Mouse (Mus musculus) midbrain, embryonic 10.5 days (tissue): ENCODE data around the gene Pitpnm1. TPM values are rescaled to one million over a fixed set of nuclear protein-coding genes. Genes with fewer than 3 reads are reported as not detected.

Source experiments
- DNase-seq: peaks from one replicate; pipeline ENCODE4 v3.0.0-alpha.2; 2017; ENCODE audit warnings: low spot score
- H3K27ac ChIP-seq: fragments of 300-500 bp; sonication (generic); replicated peaks from 2 replicates; pipeline ENCODE4 v1.5.1; 2016; ENCODE audit warnings: mild to moderate bottlenecking
- H3K27me3 ChIP-seq: fragments of 300-500 bp; sonication (generic); 2 replicates; pipeline ENCODE4 v1.6.1; 2016; ENCODE audit warnings: low read depth, mild to moderate bottlenecking; ENCODE audit not compliant: poor library complexity, severe bottlenecking
- H3K36me3 ChIP-seq: fragments of 300-500 bp; sonication (generic); 2 replicates; pipeline ENCODE4 v1.6.1; 2016; ENCODE audit warnings: mild to moderate bottlenecking, moderate library complexity
- H3K4me1 ChIP-seq: fragments of 300-500 bp; sonication (generic); 2 replicates; pipeline ENCODE4 v1.6.1; 2016
- H3K4me3 ChIP-seq: fragments of 300-500 bp; sonication (generic); 2 replicates; pipeline ENCODE4 v1.5.1; 2016; ENCODE audit warnings: mild to moderate bottlenecking, moderate library complexity
- H3K9me3 ChIP-seq: fragments of 300-500 bp; sonication (generic); replicated peaks from 2 replicates; pipeline ENCODE4 v1.6.1; 2016; ENCODE audit warnings: mild to moderate bottlenecking
- WGBS: fragments of 180-500 bp; shearing (Covaris S2); methylation state at CpG from one replicate; pipeline ENCODE4 v1.1.7; 2016; 5-methylcytosine and 5-hydroxymethylcytosine counted together
- polyA plus RNA-seq: library from polyadenylated mRNA; unstranded; fragments of >200 nt; fragmentation: Nextera tagmentation; extraction: Ambion mirVana; gene quantifications from 2 replicates; pipeline ENCODE4 v1.2.1, GENCODE M21; 2016

Pitpnm1 gene
- polyA plus RNA-seq, 1 experiment from 2014 or later, result 12.8 TPM

DNA sequence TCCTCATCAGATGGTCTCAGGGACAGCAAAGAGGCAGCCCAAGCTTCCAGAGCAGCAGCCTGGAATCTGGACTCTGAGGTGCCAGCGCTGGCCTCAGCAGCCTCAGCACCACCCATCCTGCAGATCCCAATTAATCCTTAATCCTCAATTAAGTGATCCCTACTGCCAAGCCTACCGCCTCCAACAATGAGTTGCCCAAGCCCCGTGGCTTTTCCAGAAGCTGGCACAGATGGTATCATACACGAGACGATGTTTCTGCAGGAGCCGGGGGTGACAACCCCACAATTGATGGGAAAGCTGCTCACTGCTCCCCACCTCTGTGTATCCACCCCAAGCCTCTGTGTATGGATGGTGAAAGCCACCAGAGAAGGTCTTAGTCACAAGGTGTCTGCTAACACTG lies 10.7 kb upstream of the Pitpnm1 start:
- Histone ChIP-seq H3K27me3 (no peaks in the 10 kb centered on the region), H3K4me3 (no peak overlapping the region), H3K4me1 (no peaks in the 10 kb centered on the region; the same call in 1 of the 2 replicates), H3K9me3 (no peaks in the 10 kb centered on the region), H3K36me3 (no peaks in the 10 kb centered on the region), H3K27ac (no peak overlapping the region)
- no peak for DNase-seq
- 73% methylated on average over 6 of the region's 6 CpGs for WGBS

DNA sequence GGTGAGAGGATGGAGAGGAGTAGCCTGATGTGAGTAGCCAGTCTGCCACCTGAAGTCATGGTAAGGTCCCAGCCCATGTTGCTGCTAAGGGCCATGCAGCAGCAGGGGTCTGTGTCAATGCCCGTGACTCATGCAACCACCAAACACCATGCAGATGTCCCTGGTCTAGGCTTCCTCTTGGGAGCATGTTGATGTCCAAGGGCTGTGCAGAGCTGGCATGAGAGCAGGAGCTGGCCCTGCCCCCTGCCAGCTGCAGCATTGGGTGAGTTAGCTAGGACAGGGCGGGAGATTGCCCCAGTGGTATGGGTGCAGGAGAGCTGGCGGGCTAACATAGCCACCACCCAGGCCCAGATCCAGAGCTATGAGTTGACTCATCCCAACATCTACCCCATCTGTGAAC lies 9.4 kb upstream of the Pitpnm1 start:
- Histone ChIP-seq H3K27me3 (no peaks in the 10 kb centered on the region), H3K27ac (no peak overlapping the region), H3K36me3 (no peaks in the 10 kb centered on the region), H3K4me1 (no peaks in the 10 kb centered on the region), H3K9me3 (no peaks in the 10 kb centered on the region), H3K4me3 (no peak overlapping the region)
- no peak for DNase-seq
- WGBS, result 87% methylated on average over 3 of the region's 3 CpGs

DNA sequence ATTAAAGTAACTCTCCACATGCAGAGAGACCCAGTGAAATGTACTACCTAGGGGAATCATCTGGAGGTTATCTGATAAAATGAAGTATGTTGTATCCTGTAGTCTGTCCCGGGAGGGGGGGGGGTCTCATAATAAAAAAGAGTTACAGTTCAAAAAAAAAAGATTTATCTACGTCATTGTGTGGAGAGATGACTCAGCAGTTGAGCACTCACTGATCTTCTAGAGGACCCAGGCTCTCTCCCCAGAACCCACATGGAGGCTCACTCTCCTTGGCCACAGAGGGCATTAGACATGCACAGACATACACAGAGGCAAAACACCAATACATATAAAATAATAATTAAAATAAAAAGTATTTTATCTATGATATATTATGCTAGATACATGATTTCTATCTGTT lies 8.4 kb upstream of the Pitpnm1 start:
- WGBS, result 69% methylated on average over 2 of the region's 2 CpGs
- no peak overlapping the region for H3K4me3 ChIP-seq

DNA sequence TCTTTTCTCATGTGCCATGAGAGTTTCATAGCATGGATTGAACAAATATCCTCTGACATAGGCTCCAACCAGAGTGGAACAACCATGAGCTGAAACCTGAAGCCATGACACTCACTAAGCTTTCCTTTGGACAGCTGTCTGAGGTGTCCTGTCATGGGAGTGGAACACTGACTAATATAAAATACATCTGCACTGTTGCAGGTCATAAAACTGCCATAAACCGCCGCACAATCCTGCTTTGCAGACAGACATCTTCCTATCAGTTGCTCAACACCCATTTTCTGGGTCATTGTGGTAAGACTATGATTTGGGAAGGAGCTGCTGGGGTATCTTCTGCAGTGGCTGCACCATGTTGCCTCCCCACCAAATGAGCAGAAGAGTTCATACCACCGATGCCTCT lies 7.0 kb upstream of the Pitpnm1 start:
- 94% methylated on average over 3 of the region's 3 CpGs for whole genome bisulfite sequencing
- Histone ChIP-seq H3K4me1 (peaks cover 17% of the 10 kb centered on the region), H3K27ac (no peak overlapping the region), H3K27me3 (no peaks in the 10 kb centered on the region), H3K36me3 (no peaks in the 10 kb centered on the region), H3K9me3 (no peaks in the 10 kb centered on the region), H3K4me3 (no peak overlapping the region)
- DNase-seq, result no peak

More for the DNA sequence above, 8.4 kb upstream of the Pitpnm1 start:
- H3K27ac ChIP-seq, result no peak overlapping the region
- no peaks in the 10 kb centered on the region for H3K36me3 ChIP-seq
- DNase-seq, result no peak
- no peaks in the 10 kb centered on the region for H3K27me3 ChIP-seq
- peaks cover 6% of the 10 kb centered on the region for H3K4me1 ChIP-seq
- no peaks in the 10 kb centered on the region for H3K9me3 ChIP-seq

DNA sequence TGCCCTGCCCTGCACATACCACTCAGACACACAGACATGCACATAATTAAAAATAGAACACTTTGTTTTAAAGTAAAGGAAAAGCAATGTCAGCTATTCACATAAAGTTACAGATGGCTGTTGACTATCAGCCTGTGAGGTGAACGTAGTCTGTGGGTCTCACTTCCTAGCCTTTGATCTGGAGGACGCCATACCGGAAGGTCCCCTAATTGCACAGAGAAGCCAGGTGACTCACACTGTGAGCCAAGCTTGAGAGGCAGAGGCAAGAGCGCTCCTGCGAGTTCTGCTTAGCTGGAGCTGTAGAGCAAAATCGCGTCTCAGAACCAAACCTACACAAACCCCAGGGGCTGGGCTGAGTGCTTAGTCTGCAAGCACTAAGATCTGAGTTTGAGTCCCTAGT lies 6.0 kb upstream of the Pitpnm1 start:
- Histone ChIP-seq H3K36me3 (no peaks in the 10 kb centered on the region), H3K27ac (no peak overlapping the region), H3K4me3 (no peak overlapping the region), H3K4me1 (peaks cover 27% of the 10 kb centered on the region), H3K9me3 (no peaks in the 10 kb centered on the region), H3K27me3 (no peaks in the 10 kb centered on the region)
- DNase-seq, result no peak
- 80% methylated on average over 7 of the region's 7 CpGs for WGBS

DNA sequence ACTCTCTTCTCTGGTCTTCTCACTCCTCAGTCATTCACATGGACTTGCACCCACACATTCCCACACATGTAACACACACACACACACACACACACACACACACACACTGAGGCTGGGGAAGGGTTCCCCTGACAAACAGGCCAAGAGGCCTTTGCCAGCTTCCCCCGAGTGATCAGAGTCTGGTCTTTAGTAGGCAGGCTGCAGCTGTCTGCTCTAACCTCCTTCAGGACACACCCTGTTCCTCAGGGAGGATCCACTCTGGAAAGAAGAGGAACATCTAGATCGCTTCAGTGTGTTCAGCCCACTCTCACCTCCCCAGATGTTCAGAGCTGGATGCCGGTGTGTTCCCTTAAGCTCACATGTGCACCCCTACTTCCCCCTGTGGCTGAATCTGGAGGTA lies 5.5 kb upstream of the Pitpnm1 start:
- H3K27me3 ChIP-seq, result peaks cover 4% of the 10 kb centered on the region
- WGBS, result 83% methylated on average over 3 of the region's 3 CpGs
- H3K27ac ChIP-seq, result no peak overlapping the region
- H3K9me3 ChIP-seq, result no peaks in the 10 kb centered on the region
- no peak overlapping the region for H3K4me3 ChIP-seq
- H3K36me3 ChIP-seq, result no peaks in the 10 kb centered on the region
- no peak for DNase-seq
- peaks cover 33% of the 10 kb centered on the region for H3K4me1 ChIP-seq

DNA sequence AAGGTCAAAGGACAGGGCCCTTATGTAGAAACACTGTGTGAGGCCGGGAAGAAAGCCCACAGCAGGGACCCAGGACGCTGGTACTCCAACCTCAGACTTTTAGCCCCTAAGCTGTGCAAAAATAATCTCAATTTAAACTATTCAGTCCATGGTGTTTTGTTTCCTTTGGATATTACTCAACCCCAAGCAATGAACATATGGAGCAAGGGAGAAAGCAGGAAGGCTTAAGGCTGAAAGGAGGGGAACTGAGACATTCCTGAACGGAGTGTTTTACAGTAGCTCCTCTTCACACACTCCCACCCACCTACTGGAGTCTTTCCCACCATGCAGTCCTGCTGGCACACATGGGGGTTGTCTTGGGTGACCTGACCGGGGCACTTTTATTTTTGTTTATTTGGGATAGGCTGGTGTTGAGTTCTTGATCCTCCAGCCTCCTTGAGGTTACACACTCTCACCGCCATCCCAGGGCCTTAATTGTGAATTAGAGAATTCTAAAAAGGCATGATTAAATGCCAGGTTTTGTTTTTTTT lies 5.0 kb upstream of the Pitpnm1 start:
- no peaks in the 10 kb centered on the region for H3K36me3 ChIP-seq
- H3K4me3 ChIP-seq, result no peak overlapping the region
- no peak for DNase-seq
- no peaks in the 10 kb centered on the region for H3K9me3 ChIP-seq
- 78% methylated on average over 5 of the region's 5 CpGs for WGBS
- no peak overlapping the region for H3K27ac ChIP-seq
- peaks cover 38% of the 10 kb centered on the region for H3K4me1 ChIP-seq
- H3K27me3 ChIP-seq, result peaks cover 9% of the 10 kb centered on the region

DNA sequence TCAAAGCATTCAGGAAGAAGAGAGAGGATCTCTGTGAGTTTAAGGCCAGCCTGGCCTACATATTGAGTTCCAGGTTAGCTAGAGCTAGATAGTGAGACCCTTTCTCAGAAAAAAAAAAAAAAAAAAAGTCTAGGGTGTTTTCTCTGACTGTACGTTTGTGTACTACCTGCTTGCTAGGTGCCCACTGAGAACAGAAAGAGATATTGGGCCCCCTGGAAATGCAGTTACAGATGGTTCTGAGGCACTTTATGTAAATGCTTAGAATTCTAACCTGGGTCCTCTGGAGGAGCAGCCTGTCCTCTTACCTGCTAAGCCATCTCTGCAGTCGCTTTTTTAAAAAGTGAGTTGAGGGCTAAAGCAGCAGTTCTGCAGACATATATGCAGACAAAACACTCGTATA lies 4.0 kb upstream of the Pitpnm1 start:
- no peak for DNase-seq
- Histone ChIP-seq H3K4me3 (peak overlapping the region; percentile 70), H3K4me1 (peaks cover 48% of the 10 kb centered on the region), H3K9me3 (no peaks in the 10 kb centered on the region; the same call in 1 of the 2 replicates), H3K27ac (no peak overlapping the region), H3K27me3 (peaks cover 18% of the 10 kb centered on the region), H3K36me3 (no peaks in the 10 kb centered on the region)
- 71% methylated on average over 3 of the region's 3 CpGs for WGBS

DNA sequence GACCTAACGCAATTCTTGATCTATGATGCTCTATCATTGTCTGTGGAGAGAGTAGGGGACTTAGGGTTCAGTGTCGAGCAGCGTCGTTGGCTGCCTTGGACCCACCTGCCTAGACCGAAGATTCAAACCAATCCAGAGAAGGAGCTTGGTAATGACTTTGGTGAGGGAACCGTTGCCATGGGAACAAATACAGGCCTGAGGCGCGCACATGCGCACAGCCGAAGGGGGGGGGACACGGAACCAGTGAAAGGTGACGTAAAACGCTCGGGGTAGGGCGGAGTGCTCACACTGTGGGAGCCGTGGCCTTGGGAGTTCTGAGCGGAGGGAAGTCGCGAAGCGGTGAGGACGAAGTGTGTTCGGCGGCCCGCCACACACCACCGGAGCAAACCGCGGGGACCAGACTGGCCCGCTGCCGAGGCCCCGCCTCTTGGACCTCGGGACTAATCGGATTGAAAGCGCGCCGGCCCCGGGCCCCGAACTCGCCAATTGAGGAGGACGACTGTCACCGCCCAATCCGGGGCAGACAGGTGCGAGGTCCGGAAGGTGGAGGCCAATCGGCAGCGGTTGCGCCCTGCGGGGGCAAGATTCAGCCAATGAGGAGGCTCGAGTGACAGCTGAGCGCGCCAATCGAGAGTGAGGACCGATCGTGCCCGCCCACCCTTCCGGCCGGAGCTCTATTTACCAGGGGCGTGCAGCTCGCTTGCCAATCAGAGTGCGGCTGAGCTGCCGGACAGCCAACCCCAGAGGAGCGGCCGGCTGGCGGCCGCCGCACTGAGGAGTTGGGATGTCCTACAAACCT lies 3.0 kb upstream of the Pitpnm1 start, which contains the start of gene Cdk2ap2:
Cdk2ap2 (plus strand) TSS at position 541 of the 799 bp plus-strand sequence.
- DNase-seq, result peak; percentile 99
- H3K4me1 ChIP-seq, result peaks cover 58% of the 10 kb centered on the region
- no peaks in the 10 kb centered on the region for H3K36me3 ChIP-seq
- H3K4me3 ChIP-seq, result peak within 1 kb of the TSS; percentile 70
- WGBS, result under 1% methylated on average over 65 of the region's 65 CpGs
- H3K27me3 ChIP-seq, result peaks cover 29% of the 10 kb centered on the region
- peak within 1 kb of the TSS; percentile 93 for H3K27ac ChIP-seq
- no peaks in the 10 kb centered on the region; the same call in 1 of the 2 replicates for H3K9me3 ChIP-seq

DNA sequence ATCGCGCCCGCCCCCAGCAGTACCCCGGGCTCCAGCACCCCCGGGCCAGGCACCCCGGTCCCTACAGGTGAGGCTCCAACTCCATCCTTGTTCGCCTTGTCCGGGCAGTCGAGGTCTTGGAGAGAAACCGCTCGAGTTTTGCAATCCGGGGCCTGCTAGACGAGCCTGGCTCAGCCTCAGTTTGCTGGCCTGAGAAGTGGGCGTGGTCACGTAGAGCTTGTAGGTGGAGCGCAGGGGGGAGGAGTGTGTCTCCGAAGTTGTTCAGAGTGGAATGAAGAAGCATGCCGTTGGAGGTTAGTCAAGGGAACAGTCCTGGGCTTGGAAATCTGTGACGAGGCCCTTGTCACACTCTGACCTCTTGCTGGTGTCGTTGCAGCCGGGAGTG lies 2.4 kb upstream of the Pitpnm1 start:
- peak overlapping the region; percentile 93 for H3K27ac ChIP-seq
- H3K27me3 ChIP-seq, result peaks cover 35% of the 10 kb centered on the region
- no peaks in the 10 kb centered on the region; the same call in 1 of the 2 replicates for H3K9me3 ChIP-seq
- H3K4me1 ChIP-seq, result peaks cover 60% of the 10 kb centered on the region
- no peak for DNase-seq
- 2% methylated on average over 21 of the region's 21 CpGs for WGBS
- H3K36me3 ChIP-seq, result no peaks in the 10 kb centered on the region
- peak overlapping the region; percentile 70 for H3K4me3 ChIP-seq

DNA sequence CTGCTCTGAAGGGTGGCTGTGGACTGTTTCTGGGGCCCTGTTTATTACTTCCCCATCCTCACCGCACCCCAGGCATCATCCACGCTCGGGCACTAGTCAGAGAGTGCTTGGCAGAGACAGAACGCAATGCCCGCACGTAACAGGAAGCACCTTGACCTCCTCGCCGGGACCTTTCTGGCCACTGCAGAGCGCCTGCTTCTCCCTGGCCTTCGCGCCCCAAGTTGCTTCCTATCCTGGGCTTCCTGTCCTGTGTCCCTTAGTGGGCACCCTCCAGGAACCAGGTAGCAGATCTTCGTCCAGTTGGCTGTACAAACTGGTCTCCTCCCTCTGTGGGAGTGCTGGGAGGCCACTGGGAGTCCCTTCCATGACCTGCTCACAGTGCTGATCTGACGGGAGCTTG lies 1.4 kb upstream of the Pitpnm1 start:
- Histone ChIP-seq H3K4me1 (peaks cover 60% of the 10 kb centered on the region), H3K4me3 (peak overlapping the region; percentile 70; the same call in 1 of the 2 replicates), H3K27me3 (peaks cover 45% of the 10 kb centered on the region)

DNA sequence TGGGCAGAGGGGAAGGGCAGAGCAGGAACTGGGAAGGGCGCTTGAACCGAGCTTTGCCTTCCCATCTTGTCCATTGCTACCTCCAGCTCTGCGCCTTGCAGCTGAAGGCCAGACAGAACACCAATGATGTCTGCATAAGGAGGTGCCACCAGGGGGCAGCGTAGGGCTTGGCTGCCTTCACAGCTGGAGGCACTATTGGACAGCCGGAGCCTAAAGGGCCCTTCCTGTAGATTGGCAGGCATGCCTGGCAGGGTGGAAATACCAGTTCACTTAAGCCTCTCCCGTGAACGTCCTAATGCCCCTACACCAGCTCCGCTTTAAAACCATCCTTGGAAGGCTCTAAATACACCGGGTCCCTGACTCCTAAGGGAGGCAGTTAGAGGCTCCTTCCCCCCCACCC lies 742 bp upstream of the Pitpnm1 start:
- DNase-seq, result peak; percentile 87
- H3K4me1 ChIP-seq, result peaks cover 60% of the 10 kb centered on the region
- peak overlapping the region; percentile 70 for H3K4me3 ChIP-seq
- peaks cover 5% of the 10 kb centered on the region; the same call in 1 of the 2 replicates for H3K36me3 ChIP-seq
- H3K27ac ChIP-seq, result no peak overlapping the region
- no peaks in the 10 kb centered on the region; the same call in 1 of the 2 replicates for H3K9me3 ChIP-seq
- peaks cover 46% of the 10 kb centered on the region for H3K27me3 ChIP-seq
- 11% methylated on average over 9 of the region's 9 CpGs for WGBS

More for the DNA sequence above, 1.4 kb upstream of the Pitpnm1 start:
- no peak for DNase-seq
- H3K36me3 ChIP-seq, result peaks cover 5% of the 10 kb centered on the region; the same call in 1 of the 2 replicates
- no peaks in the 10 kb centered on the region; the same call in 1 of the 2 replicates for H3K9me3 ChIP-seq
- H3K27ac ChIP-seq, result no peak overlapping the region
- 92% methylated on average over 13 of the region's 13 CpGs for WGBS

DNA sequence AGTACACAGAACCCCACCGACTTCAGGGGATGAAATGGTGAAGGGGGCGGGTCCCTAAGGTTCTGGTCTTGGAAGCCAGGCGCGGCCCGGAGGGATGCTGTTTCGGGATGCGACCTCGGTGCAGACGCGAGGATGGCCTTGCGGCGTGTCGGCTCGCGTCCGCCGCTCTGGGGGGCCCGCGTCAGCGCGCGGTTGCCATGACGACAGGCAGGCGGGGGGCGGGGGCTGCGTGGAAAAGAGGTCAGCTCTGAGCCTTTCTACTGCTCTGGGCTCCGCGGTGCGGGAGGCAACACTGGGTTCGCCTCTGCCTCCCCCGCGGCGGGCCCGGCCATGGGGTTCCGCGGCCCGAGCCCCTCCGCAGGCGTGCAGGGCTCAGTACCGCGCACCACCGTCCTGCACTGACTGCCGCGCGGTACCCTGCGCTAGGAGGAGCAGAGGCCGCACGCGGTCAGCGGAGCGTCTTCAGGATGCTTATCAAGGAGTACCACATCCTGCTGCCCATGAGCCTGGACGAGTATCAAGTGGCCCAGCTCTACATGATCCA lies 992 bp downstream of the Pitpnm1 start:
- Histone ChIP-seq H3K4me1 (peaks cover 60% of the 10 kb centered on the region), H3K27me3 (peaks cover 46% of the 10 kb centered on the region), H3K4me3 (peak overlapping the region; percentile 70), H3K9me3 (no peaks in the 10 kb centered on the region; the same call in 1 of the 2 replicates), H3K36me3 (peaks cover 19% of the 10 kb centered on the region), H3K27ac (peak overlapping the region; percentile 78)
- peak; percentile 72 for DNase-seq
- under 1% methylated on average over 52 of the region's 52 CpGs for WGBS
